Mouse (Mus musculus) spleen, embryonic (tissue): Measurements from ENCODE around the gene Hist1h2bb.

Source experiments
- CTCF ChIA-PET: fragments of 350-600 bp; sonication (Branson Sonifier 250); formaldehyde crosslinking; loops from one replicate; lab custom pipeline; 2022; lab: Charles Lee

Hist1h2bb gene

DNA sequence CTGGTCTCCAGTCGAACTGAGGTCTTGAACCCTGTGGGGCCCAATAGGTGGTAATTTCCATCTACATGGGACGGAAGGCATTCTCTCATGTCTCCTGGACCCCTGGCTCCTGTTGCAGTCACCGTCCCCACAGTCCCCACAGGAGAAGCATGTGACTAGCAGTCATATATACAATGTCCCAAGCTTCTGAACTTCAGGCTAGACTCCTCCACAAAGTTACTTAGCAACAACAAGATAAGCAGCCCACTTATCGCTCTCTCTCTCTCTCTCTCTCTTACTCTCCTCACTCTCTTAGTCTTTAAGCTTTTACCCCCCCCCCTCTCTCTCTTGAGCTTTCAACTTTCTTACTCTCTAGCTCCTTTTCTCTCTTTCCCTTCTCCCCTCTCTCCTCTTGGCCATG lies 22.3 kb upstream of the Hist1h2bb start:
- CTCF ChIA-PET: interaction anchor here (0.6 kb wide), 1 partner anchor 161 kb away, joined by 4 read pairs; no protein-coding TSS in a partner anchor

- CTCF ChIA-PET: no interaction called here
These were observed 21.3 kb upstream of the Hist1h2bb start for GRCm38 (mm10) chr13:23725213-23725612.

DNA sequence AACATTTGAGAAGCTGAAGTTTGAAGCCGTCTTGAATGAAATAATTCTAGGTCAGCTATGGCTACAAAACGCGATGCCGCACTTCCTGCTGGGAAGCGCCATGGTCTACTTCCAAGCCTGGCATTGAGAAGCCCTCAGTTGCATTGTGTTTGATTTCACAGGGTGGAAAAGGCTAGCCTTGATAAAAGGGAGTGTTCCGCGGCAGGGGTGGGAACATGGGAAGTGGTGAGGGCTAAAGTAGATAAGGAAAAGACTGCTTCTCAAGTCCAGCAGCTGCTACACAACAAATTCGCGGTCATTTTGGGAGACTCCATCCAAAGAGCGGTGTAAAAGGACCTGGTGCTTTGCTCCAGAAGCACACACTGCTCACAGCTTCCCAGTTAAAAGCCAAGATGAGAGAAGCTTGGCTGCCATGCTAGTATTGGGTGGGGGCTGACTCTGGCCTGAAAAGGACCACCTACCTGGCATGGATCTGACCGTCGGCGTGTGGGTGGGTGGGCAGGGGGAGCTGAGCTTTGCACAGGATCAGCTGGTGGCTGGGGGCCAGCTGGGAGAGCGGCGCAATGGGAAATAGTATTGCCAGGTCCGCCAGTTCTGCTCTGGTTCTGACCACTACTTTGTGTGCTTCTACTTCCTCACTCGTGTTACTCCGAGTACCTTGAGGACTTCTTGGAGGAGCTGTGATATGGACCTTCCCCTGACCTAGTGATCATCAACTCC lies 17.9 kb upstream of the Hist1h2bb start:
- CTCF ChIA-PET: no interaction called here

- CTCF ChIA-PET: no interaction called here
These were observed 17.4 kb upstream of the Hist1h2bb start for GRCm38 (mm10) chr13:23729192-23729525.

DNA sequence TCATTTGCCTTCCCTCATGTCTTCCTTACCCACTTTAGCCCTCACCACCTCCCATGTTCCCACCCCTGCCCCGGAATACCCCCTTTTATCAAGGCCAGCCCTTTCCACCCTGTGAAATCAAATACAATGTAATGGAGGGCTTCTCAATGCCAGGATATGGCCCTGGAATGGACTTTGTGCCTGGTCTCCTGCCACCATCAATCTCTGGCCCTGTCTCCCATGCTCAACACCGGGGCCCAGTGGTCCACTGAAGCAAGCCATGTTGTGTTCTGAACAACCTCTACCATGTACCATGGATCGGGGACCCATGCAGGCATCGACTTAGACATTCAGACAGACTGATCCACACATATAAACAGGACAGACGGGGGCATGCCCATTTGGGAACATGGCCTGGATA lies 16.8 kb upstream of the Hist1h2bb start:
- CTCF ChIA-PET: no interaction called here

DNA sequence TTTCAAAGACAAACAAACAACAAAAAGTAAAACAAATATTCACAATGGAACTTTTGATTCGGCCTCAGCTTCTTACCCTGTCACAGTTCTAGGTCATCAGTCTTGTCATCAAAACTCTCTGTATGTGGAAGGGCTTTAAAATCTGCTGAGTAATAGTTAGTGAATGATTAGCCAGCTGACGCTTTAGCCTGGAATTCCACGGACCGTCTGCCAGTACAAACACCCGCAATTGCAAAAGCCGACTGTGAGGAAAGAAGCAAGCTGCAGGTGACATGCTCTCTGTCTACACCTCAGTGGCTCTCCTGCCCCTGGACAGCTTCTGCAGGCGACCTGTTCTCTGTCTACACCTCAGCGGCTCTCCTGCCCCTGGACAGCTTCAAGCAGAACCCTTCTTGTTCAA lies 16.1 kb upstream of the Hist1h2bb start:
- CTCF ChIA-PET: interaction anchor here (0.6 kb wide), 1 partner anchor 182 kb away, joined by 4 read pairs; no protein-coding TSS in a partner anchor

GRCm38 (mm10) chr13:23732156-23732804 lies 14.3 kb upstream of the Hist1h2bb start:
- CTCF ChIA-PET: interaction anchor here (0.9 to 2.4 kb wide), 4 partner anchors 24 to 610 kb away, joined by 3 to 27 read pairs (median 5); no protein-coding TSS in a partner anchor

GRCm38 (mm10) chr13:23737091-23737490 lies 9.4 kb upstream of the Hist1h2bb start:
- CTCF ChIA-PET: interaction anchor here (0.9 kb wide), 1 partner anchor 170 kb away, joined by 3 read pairs; no protein-coding TSS in a partner anchor

GRCm38 (mm10) chr13:23738041-23738440 lies 8.5 kb upstream of the Hist1h2bb start:
- CTCF ChIA-PET: interaction anchor here (0.6 to 1.0 kb wide), 3 partner anchors 45 to 1719 kb away, joined by 3 to 11 read pairs (median 4); no protein-coding TSS in a partner anchor

DNA sequence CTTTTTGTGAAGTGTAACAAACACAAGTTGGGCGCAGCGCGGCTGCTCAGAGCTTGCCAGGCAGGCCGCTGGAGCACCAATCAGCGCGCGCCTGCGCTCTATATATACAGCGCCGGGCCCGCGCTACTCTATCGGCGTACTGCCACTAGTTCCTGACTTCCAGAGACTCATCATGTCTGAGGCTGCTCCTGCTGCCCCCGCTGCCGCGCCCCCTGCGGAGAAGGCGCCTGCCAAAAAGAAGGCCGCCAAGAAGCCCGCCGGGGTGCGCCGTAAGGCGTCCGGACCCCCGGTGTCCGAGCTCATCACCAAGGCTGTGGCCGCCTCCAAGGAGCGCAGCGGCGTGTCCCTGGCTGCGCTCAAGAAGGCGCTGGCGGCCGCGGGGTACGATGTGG lies 7.9 kb upstream of the Hist1h2bb start, which contains the start of gene Hist1h1c:
Hist1h1c (plus strand) TSS at position 132 of the 392 bp plus-strand sequence.
- CTCF ChIA-PET: interaction anchor here (1.3 kb wide), 1 partner anchor 38 kb away, joined by 4 read pairs; no protein-coding TSS in a partner anchor

DNA sequence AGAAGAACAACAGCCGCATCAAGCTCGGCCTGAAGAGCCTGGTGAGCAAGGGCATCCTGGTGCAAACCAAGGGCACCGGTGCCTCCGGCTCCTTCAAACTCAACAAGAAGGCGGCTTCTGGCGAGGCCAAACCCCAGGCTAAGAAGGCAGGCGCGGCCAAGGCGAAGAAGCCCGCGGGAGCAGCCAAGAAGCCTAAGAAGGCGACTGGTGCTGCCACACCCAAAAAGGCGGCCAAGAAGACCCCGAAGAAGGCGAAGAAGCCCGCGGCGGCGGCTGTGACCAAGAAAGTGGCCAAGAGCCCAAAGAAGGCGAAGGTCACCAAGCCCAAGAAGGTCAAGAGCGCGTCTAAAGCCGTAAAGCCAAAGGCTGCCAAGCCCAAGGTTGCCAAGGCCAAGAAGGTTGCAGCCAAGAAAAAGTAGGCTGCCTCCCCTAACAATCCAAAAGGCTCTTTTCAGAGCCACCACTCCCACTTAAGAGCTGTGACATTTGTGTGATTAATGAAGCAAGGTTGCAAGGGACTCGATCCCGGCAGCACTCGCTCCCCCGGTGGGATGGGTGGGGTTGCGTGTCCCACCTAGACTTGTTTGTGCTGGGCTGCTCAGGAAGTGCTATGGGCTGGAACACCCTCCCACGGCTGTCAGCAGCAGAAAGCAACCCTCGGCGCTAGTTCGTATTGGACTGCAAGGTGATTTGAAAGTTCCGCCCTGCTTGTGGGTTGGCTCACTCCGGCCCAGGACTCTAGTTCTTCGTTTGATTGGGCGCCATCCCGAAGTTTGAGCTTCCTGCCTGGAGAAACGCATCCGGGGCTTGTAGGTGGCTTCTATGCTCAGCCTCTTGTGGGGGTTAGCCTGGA lies 7.2 kb upstream of the Hist1h2bb start:
- CTCF ChIA-PET: interaction anchor here (1.3 kb wide), 1 partner anchor 39 kb away, joined by 4 read pairs; no protein-coding TSS in a partner anchor

DNA sequence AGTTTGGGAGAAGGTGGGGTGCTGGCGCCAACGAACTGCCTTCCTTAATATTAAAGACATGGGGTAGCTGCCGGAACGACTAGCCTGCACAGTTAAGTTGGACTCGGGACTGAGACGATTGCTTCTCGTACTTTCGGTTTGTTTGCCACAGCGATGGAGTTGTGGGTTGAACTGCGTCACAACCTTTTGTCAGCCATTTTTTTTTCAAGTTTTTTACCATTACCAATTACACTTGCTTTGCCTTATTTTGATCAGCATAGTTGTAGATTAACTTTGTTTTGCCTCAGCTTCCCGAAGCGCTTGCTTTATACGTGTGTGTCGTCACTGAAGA lies 6.6 kb upstream of the Hist1h2bb start:
- CTCF ChIA-PET: interaction anchor here (1.3 kb wide), 1 partner anchor 40 kb away, joined by 4 read pairs; no protein-coding TSS in a partner anchor

DNA sequence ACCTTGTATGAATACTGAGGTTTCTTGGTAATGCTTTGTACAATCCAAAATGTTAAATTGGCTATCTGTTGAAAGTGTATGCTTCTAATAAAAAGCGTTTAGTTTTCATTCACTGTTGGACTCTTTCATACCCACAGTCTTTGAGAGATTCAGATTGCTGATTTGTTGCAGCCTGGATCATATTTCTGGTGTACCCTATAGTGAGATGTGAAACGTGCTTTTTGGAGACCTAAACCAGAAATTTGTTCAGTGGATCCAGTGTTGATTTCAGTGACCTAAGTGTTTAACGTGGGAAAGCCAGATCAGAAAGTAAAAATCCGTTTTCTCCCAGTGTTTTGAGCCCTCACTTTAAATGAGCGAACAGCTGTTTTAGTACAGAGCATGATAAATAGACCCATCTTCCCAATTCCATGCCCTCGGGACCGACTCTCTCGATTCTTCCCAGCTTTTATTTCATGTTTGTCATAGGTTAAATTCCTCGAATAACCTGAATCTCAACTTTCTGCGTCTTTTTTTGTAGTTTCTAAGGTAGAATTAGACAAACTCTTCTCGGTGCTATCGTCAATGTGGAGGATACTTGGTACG lies 6.2 kb upstream of the Hist1h2bb start:
- CTCF ChIA-PET: interaction anchor here (1.3 kb wide), 1 partner anchor 40 kb away, joined by 4 read pairs; no protein-coding TSS in a partner anchor

- CTCF ChIA-PET: no interaction called here
These were observed 5.6 kb upstream of the Hist1h2bb start for GRCm38 (mm10) chr13:23740910-23741309.

GRCm38 (mm10) chr13:23742007-23742406 lies 4.5 kb upstream of the Hist1h2bb start:
- CTCF ChIA-PET: no interaction called here

DNA sequence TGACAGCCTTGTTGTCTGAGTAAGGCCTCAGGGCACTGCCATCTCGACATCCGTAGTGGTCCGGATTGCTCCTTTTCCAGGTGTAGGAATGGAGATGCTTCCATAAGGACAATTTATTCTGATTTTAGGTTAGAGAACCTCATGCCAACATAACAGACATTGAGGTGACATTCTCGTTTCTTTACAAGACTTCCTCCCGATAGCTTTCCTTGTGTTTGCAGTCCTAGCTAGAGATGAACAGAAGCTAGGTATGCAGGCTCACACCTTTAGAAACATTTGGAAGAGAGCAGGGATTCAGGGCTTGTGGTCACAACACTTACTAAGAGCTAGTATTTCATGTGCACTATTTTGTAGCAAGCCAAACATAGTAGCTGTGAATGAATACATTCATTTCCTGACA lies 3.3 kb upstream of the Hist1h2bb start:
- CTCF ChIA-PET: interaction anchor here (0.9 kb wide), 1 partner anchor 8 kb away, joined by 3 read pairs; the partner anchor contains the start of gene Hist1h2ab

GRCm38 (mm10) chr13:23743963-23744362 lies 2.6 kb upstream of the Hist1h2bb start:
- CTCF ChIA-PET: no interaction called here

- CTCF ChIA-PET: no interaction called here
These were observed 1.8 kb upstream of the Hist1h2bb start for GRCm38 (mm10) chr13:23744421-23745380.

- CTCF ChIA-PET: no interaction called here
These were observed 963 bp upstream of the Hist1h2bb start, which contains the start of gene Hist1h3c for GRCm38 (mm10) chr13:23745381-23746161. Hist1h3c (minus strand) TSS chr13:23745602.
